ENCODE assay signal across 8 mouse cellular contexts in the genomic region with DNA sequence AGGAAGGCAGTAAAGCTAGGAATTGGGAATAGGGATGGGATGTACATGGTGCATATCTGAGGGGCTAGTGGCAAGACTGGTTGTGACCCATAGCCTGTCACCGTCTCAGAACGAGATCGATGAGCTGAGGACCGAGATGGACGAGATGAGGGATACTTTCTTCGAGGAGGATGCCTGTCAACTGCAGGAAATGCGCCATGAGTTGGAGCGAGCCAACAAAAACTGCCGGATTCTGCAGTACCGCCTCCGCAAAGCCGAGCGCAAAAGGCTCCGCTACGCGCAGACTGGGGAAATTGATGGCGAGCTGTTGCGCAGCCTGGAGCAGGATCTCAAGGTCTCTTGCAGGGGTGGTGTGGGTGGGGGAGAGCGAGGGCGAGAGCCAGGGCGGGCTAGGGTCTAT. TPM values are rescaled to one million over a fixed set of nuclear protein-coding genes. Genes with fewer than 3 reads are reported as not detected.
A peak's percentile ranks its signal among the peaks of the same experiment; 100 is the strongest.
DNase-seq lines count a peak whose midpoint lies in the region; ATAC-seq and TF ChIP-seq lines count a peak whose summit lies in the region.

No protein-coding gene starts in this region.

- H3K4me3 ChIP-seq in E14TG2a.4 (replicated peaks; ENCODE audit: low read length) = peak overlapping the region; percentile 87
- H3K4me3 ChIP-seq in embryonic facial prominence, embryonic 15.5 days (replicated peaks) = peak overlapping the region; percentile 57
- peak overlapping the region; percentile 93 for H3K4me3 ChIP-seq in layer of hippocampus, adult 2 months
- H3K4me3 ChIP-seq in midbrain, embryonic 15.5 days = peak overlapping the region; percentile 79

- no peaks in the 10 kb centered on the region for H3K9me3 ChIP-seq in E14TG2a.4 (ENCODE audit: low read length)
- H3K9me3 ChIP-seq in embryonic facial prominence, embryonic 15.5 days (replicated peaks) = no peaks in the 10 kb centered on the region
- H3K9me3 ChIP-seq in midbrain, embryonic 15.5 days = no peaks in the 10 kb centered on the region

- no peak overlapping the region for H3K27ac ChIP-seq in embryonic facial prominence, embryonic 15.5 days (replicated peaks)
- H3K27ac ChIP-seq in layer of hippocampus, adult 2 months = peak overlapping the region; percentile 99
- H3K27ac ChIP-seq in midbrain, embryonic 15.5 days = peak overlapping the region; percentile 96

- H3K9ac ChIP-seq in embryonic facial prominence, embryonic 15.5 days = no peak overlapping the region
- H3K9ac ChIP-seq in midbrain, embryonic 15.5 days = peak overlapping the region; percentile 81

- TF ChIP-seq CTCF in E14TG2a.4 (conservative IDR thresholded peaks at IDR 0.05; ENCODE audit: low read length) = no peak
- TF ChIP-seq CTCF in layer of hippocampus, adult 2 months (conservative IDR thresholded peaks at IDR 0.05) = no peak

- peak; percentile 35 for DNase-seq in MN1 (ENCODE audit: low spot score)
- peak; percentile 78 to 79 for DNase-seq in layer of hippocampus, adult 2 months (ENCODE audit: low spot score in 2 of 2)
- DNase-seq in urinary bladder, postnatal 10 days (ENCODE audit: low spot score) = no peak

- peaks cover under 1% of the 10 kb centered on the region; the same call in 1 of the 2 replicates for H3K36me3 ChIP-seq in E14TG2a.4 (ENCODE audit: insufficient read depth, low read length)
- H3K36me3 ChIP-seq in embryonic facial prominence, embryonic 15.5 days = no peaks in the 10 kb centered on the region
- H3K36me3 ChIP-seq in midbrain, embryonic 15.5 days (replicated peaks) = peaks cover 1% of the 10 kb centered on the region; the same call in 1 of the 2 replicates

- H3K4me2 ChIP-seq in embryonic facial prominence, embryonic 15.5 days (replicated peaks) = peak overlapping the region; percentile 96
- H3K4me2 ChIP-seq in midbrain, embryonic 15.5 days = peak overlapping the region; percentile 80

- WGBS in embryonic facial prominence, embryonic 15.5 days = 6% methylated on average over 21 of the region's 21 CpGs
- 3% methylated on average over 21 of the region's 21 CpGs for WGBS in midbrain, embryonic 15.5 days

- ATAC-seq in embryonic facial prominence, embryonic 15.5 days (ENCODE audit: insufficient number of reproducible peaks, low FRiP score, low TSS enrichment, low read depth) = no peak
- ATAC-seq in midbrain, embryonic 15.5 days (replicated peaks) = no peak
- no peak for ATAC-seq in CD4-positive, CD25-positive, alpha-beta regulatory T cell, adult 4 months
- ATAC-seq in megakaryocyte-erythroid progenitor cell, adult 5-6 weeks (replicated peaks; ENCODE audit: low FRiP score, low TSS enrichment, poor library complexity, severe bottlenecking) = no peak

- H3K27me3 ChIP-seq in E14TG2a.4 (ENCODE audit: insufficient read depth, low read length) = peaks cover 28% of the 10 kb centered on the region
- H3K27me3 ChIP-seq in embryonic facial prominence, embryonic 15.5 days = peaks cover 54% of the 10 kb centered on the region
- H3K27me3 ChIP-seq in midbrain, embryonic 15.5 days (replicated peaks) = no peaks in the 10 kb centered on the region

- H3K4me1 ChIP-seq in E14TG2a.4 (replicated peaks; ENCODE audit: low read depth, low read length) = peaks cover 43% of the 10 kb centered on the region
- H3K4me1 ChIP-seq in embryonic facial prominence, embryonic 15.5 days = peaks cover 28% of the 10 kb centered on the region
- peaks cover 37% of the 10 kb centered on the region for H3K4me1 ChIP-seq in midbrain, embryonic 15.5 days

RNA-seq across cellular contexts. Expression of gene Soga3, which starts 4.4 kb away (rescaled TPM):
- polyA plus RNA-seq in embryonic facial prominence, embryonic 15.5 days (2015; fragmentation: Nextera tagmentation; extraction: Ambion mirVana) = 4.0 and 4.7 TPM in 2 replicates
- 100 to 1,000 TPM; 176 to 178 TPM for total RNA-seq in layer of hippocampus, adult 2 months (2021)
- polyA plus RNA-seq in midbrain, embryonic 15.5 days (2015; fragmentation: Nextera tagmentation; extraction: Ambion mirVana) = 112 and 119 TPM in 2 replicates
- polyA plus RNA-seq in CD4-positive, CD25-positive, alpha-beta regulatory T cell, adult 4 months (2017; shearing (Covaris generic)) = not detected
- total RNA-seq in megakaryocyte-erythroid progenitor cell, adult 5-6 weeks (2014; fragmentation: Nextera tagmentation) = not detected in 2 replicates
- not detected in 2 replicates for total RNA-seq in megakaryocyte-erythroid progenitor cell, adult 5-6 weeks (2017)

RNA-seq across cellular contexts. Expression of gene Gm49353, which starts 50.7 kb away (rescaled TPM):
- 0.27 and 0.45 TPM in 2 replicates for polyA plus RNA-seq in embryonic facial prominence, embryonic 15.5 days (2015; fragmentation: Nextera tagmentation; extraction: Ambion mirVana)
- total RNA-seq in layer of hippocampus, adult 2 months (2021) = 10 to 100 TPM; 28.0 to 29.8 TPM
- polyA plus RNA-seq in midbrain, embryonic 15.5 days (2015; fragmentation: Nextera tagmentation; extraction: Ambion mirVana) = 10.6 and 12.3 TPM in 2 replicates
- not detected for polyA plus RNA-seq in CD4-positive, CD25-positive, alpha-beta regulatory T cell, adult 4 months (2017; shearing (Covaris generic))
- not detected in 2 replicates for total RNA-seq in megakaryocyte-erythroid progenitor cell, adult 5-6 weeks (2014; fragmentation: Nextera tagmentation)
- not detected in 2 replicates for total RNA-seq in megakaryocyte-erythroid progenitor cell, adult 5-6 weeks (2017)

Comparison
In these comparisons a context has a peak if more than half of its experiments do, and no peak if none do; other contexts are left out.
1. RNA of gene Soga3, which starts 4.4 kb away (polyA plus RNA-seq): 112 to 119 TPM in midbrain, embryonic 15.5 days; 4.0 to 4.7 TPM in embryonic facial prominence, embryonic 15.5 days and not detected in CD4-positive, CD25-positive, alpha-beta regulatory T cell, adult 4 months; every median in the first group is over 10 times any median in the second.
2. Peak in every context shown above with its lines, with median percentiles within 50 percentile points of each other: H3K4me3 ChIP-seq.